Mouse (Mus musculus): Measurements from ENCODE around the gene Tdp2. TPM values are rescaled to one million over a fixed set of nuclear protein-coding genes. Genes with fewer than 3 reads are reported as not detected.
A peak's percentile ranks its signal among the peaks of the same experiment; 100 is the strongest.
"Not testable (repeated sequence)": the region's sequence is repeated elsewhere in the genome, so short reads cannot be mapped to it uniquely, and the experiment has no call there.

The Tdp2 gene
- polyA plus RNA-seq, 1 experiment from 2014 or later: 73.7 TPM

- ATAC-seq (ENCODE audit: insufficient number of reproducible peaks, low FRiP score, low TSS enrichment, low read depth): no peak
- Histone ChIP-seq H3K4me3 (ENCODE audit: low read depth, low read length) (peak overlapping the region; percentile 94), H3K9ac (ENCODE audit: low read length) (peak overlapping the region; percentile 94), H3K27ac (replicated peaks; ENCODE audit: low read depth, low read length) (no peak overlapping the region), H3K36me3 (ENCODE audit: control insufficient read depth, insufficient read depth, low read length) (no peaks in the 10 kb centered on the region), H3K4me1 (ENCODE audit: control insufficient read depth, insufficient read depth, low read length) (peaks cover 9% of the 10 kb centered on the region; the same call in 1 of the 2 replicates), H3K4me2 (ENCODE audit: low read depth, severe bottlenecking) (peak overlapping the region; percentile 70), H3K9me3 (ENCODE audit: control insufficient read depth, low read length) (no peaks in the 10 kb centered on the region), H3K27me3 (ENCODE audit: control insufficient read depth, insufficient read depth, low read length) (no peaks in the 10 kb centered on the region)
- WGBS: 70% methylated on average over 2 of the region's 2 CpGs
- DNase-seq (ENCODE audit: low spot score): no peak
Observed at GRCm38 (mm10) chr13:24832811-24833155, 1.3 kb downstream of the Tdp2 start.

DNA sequence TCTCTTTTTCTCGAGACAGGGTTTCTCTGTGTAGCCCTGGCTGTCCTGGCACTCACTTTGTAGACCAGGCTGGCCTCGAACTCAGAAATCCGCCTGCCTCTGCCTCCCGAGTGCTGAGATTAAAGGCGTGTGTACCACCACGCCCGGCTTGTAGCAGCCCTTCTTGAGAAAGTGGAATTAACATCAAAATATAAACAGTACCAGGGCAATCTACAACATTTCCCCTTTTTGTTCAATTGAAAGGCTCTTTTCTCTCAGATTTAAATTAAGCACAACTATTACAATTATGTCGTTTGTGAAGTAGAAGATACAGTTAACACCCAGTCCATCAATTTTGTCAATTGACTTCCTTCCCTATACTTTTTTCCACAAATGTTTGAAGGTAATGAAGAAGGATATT, 6.3 kb downstream of the Tdp2 start:
- H3K9me3 ChIP-seq (ENCODE audit: control insufficient read depth, low read length); ATAC-seq (ENCODE audit: insufficient number of reproducible peaks, low FRiP score, low TSS enrichment, low read depth); H3K4me2 ChIP-seq (ENCODE audit: low read depth, severe bottlenecking); DNase-seq (ENCODE audit: low spot score); H3K27ac ChIP-seq (replicated peaks; ENCODE audit: low read depth, low read length); H3K9ac ChIP-seq (ENCODE audit: low read length); H3K36me3 ChIP-seq (ENCODE audit: control insufficient read depth, insufficient read depth, low read length); H3K27me3 ChIP-seq (ENCODE audit: control insufficient read depth, insufficient read depth, low read length); H3K4me3 ChIP-seq (ENCODE audit: low read depth, low read length); H3K4me1 ChIP-seq (ENCODE audit: control insufficient read depth, insufficient read depth, low read length): not testable (repeated sequence)
- WGBS: 94% methylated on average over 8 of the region's 8 CpGs

- H3K9me3 ChIP-seq (ENCODE audit: control insufficient read depth, low read length): no peaks in the 10 kb centered on the region
Observed at GRCm38 (mm10) chr13:24839831-24840230, 8.4 kb downstream of the Tdp2 start.

GRCm38 (mm10) chr13:24841702-24842101, 10.2 kb downstream of the Tdp2 start:
- H3K4me3 ChIP-seq (ENCODE audit: low read depth, low read length): no peak overlapping the region
- no peak overlapping the region for H3K27ac ChIP-seq (replicated peaks; ENCODE audit: low read depth, low read length)
- no peaks in the 10 kb centered on the region for H3K9me3 ChIP-seq (ENCODE audit: control insufficient read depth, low read length)
- ATAC-seq (ENCODE audit: insufficient number of reproducible peaks, low FRiP score, low TSS enrichment, low read depth): no peak
- H3K4me2 ChIP-seq (ENCODE audit: low read depth, severe bottlenecking): no peak overlapping the region
- peaks cover 3% of the 10 kb centered on the region; the same call in 1 of the 2 replicates for H3K4me1 ChIP-seq (ENCODE audit: control insufficient read depth, insufficient read depth, low read length)
- no peak for DNase-seq (ENCODE audit: low spot score)
- H3K36me3 ChIP-seq (ENCODE audit: control insufficient read depth, insufficient read depth, low read length): peaks cover 8% of the 10 kb centered on the region; the same call in 1 of the 2 replicates
- 82% methylated on average over 3 of the region's 3 CpGs for WGBS
- H3K9ac ChIP-seq (ENCODE audit: low read length): no peak overlapping the region
- no peaks in the 10 kb centered on the region for H3K27me3 ChIP-seq (ENCODE audit: control insufficient read depth, insufficient read depth, low read length)

More at GRCm38 (mm10) chr13:24839831-24840230, 8.4 kb downstream of the Tdp2 start:
- Histone ChIP-seq H3K4me2 (ENCODE audit: low read depth, severe bottlenecking) (no peak overlapping the region), H3K27me3 (ENCODE audit: control insufficient read depth, insufficient read depth, low read length) (no peaks in the 10 kb centered on the region), H3K4me3 (ENCODE audit: low read depth, low read length) (no peak overlapping the region), H3K4me1 (ENCODE audit: control insufficient read depth, insufficient read depth, low read length) (peaks cover 1% of the 10 kb centered on the region; the same call in 1 of the 2 replicates), H3K36me3 (ENCODE audit: control insufficient read depth, insufficient read depth, low read length) (peaks cover 8% of the 10 kb centered on the region; the same call in 1 of the 2 replicates), H3K27ac (replicated peaks; ENCODE audit: low read depth, low read length) (no peak overlapping the region), H3K9ac (ENCODE audit: low read length) (no peak overlapping the region)
- no peak for ATAC-seq (ENCODE audit: insufficient number of reproducible peaks, low FRiP score, low TSS enrichment, low read depth)
- WGBS: 81% methylated on average over 3 of the region's 3 CpGs
- DNase-seq (ENCODE audit: low spot score): no peak

DNA sequence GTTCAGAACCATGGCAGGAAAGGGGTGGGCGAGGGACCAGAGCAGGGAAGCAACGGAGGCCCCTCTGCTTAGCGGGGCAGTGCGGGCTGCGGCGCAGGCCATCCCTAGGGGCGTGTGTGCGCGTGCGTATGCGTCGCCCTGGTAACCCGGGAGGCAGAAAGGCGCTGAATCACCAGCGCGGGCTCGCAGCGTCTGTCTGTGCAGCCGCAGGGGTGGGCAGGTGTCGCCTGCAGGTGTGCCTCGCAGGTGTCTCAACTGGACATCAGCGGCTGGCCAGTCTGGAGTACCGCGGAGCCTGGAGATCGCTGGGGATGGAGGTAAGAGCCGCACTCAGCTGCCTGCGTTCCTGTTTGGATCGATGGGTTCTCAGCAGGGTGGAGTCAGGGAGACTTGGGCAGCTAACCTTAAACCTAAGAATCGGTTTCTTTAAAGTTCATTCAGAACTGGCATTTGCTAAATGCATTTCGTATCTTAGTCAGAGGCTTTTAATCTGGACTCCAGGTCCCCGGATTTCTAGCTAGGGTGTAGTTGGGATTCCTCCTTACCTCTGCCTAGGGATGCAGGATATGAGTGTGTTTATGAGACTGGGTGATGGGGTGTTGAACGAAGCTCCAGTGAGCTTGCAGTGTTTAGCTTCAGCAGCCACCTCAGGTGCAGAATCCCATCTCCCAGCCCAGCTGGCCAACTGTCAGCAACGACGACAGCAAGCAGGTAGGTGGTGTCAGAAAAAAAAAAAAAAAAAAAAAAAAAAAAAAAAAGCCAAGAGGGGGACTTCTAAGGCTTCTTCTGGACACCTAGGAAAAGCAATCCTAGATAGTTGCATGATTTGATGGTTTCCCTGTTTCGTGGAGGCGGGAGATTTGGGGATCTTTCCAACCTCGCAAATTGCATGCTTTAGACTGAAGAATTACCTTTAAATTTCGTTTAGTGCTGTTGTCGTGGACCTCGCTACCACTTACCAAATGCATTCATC, 13.8 kb downstream of the Tdp2 start, which contains the start of gene D130043K22Rik:
D130043K22Rik (plus strand) TSS at position 153 of the 973 bp plus-strand sequence.
- Histone ChIP-seq H3K27ac (replicated peaks; ENCODE audit: low read depth, low read length) (no peak within 1 kb of the TSS), H3K4me1 (ENCODE audit: control insufficient read depth, insufficient read depth, low read length) (peaks cover 3% of the 10 kb centered on the region; the same call in 1 of the 2 replicates), H3K4me3 (ENCODE audit: low read depth, low read length) (peak within 1 kb of the TSS; percentile 33), H3K36me3 (ENCODE audit: control insufficient read depth, insufficient read depth, low read length) (peaks cover 5% of the 10 kb centered on the region; the same call in 1 of the 2 replicates), H3K27me3 (ENCODE audit: control insufficient read depth, insufficient read depth, low read length) (no peaks in the 10 kb centered on the region), H3K9me3 (ENCODE audit: control insufficient read depth, low read length) (no peaks in the 10 kb centered on the region), H3K9ac (ENCODE audit: low read length) (peak within 1 kb of the TSS; percentile 50), H3K4me2 (ENCODE audit: low read depth, severe bottlenecking) (peak within 1 kb of the TSS; percentile 71)
- ATAC-seq (ENCODE audit: insufficient number of reproducible peaks, low FRiP score, low TSS enrichment, low read depth) (peak; percentile 67; the same call in 1 of the 2 replicates), DNase-seq (ENCODE audit: low spot score) (peak; percentile 74)
- 13% methylated on average over 40 of the region's 40 CpGs for WGBS

DNA sequence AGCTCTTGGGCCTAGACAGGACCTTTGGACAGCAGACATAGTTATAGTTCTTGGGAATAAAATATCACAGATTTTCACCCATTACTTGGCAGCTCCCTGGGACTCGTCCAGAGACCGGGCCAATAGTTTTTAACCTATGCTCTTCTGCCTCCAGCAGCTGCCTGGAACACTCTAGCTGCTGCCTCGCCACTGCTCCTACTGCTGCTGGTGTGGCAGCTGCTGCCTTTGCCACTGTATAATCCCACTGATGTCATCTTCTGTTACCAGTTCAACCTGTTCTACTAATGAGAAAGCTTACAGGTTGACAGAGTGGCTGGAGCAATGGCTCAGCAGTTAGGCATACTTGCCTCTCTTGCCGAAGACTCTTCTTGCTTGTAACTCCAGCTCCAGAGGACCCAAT, 17.8 kb downstream of the Tdp2 start:
- H3K9ac ChIP-seq (ENCODE audit: low read length): no peak overlapping the region

GRCm38 (mm10) chr13:24851989-24852388, 20.5 kb downstream of the Tdp2 start:
- WGBS: 86% methylated on average over 2 of the region's 2 CpGs
- no peak for DNase-seq (ENCODE audit: low spot score)
- Histone ChIP-seq H3K36me3 (ENCODE audit: control insufficient read depth, insufficient read depth, low read length) (no peaks in the 10 kb centered on the region), H3K4me1 (ENCODE audit: control insufficient read depth, insufficient read depth, low read length) (no peaks in the 10 kb centered on the region), H3K27me3 (ENCODE audit: control insufficient read depth, insufficient read depth, low read length) (no peaks in the 10 kb centered on the region), H3K9me3 (ENCODE audit: control insufficient read depth, low read length) (no peaks in the 10 kb centered on the region), H3K9ac (ENCODE audit: low read length) (no peak overlapping the region), H3K4me2 (ENCODE audit: low read depth, severe bottlenecking) (no peak overlapping the region), H3K4me3 (ENCODE audit: low read depth, low read length) (no peak overlapping the region), H3K27ac (replicated peaks; ENCODE audit: low read depth, low read length) (no peak overlapping the region)
- no peak for ATAC-seq (ENCODE audit: insufficient number of reproducible peaks, low FRiP score, low TSS enrichment, low read depth)

More for the DNA sequence above, 17.8 kb downstream of the Tdp2 start:
- no peak overlapping the region for H3K4me3 ChIP-seq (ENCODE audit: low read depth, low read length)
- no peaks in the 10 kb centered on the region for H3K36me3 ChIP-seq (ENCODE audit: control insufficient read depth, insufficient read depth, low read length)
- WGBS: 82% methylated on average over 4 of the region's 4 CpGs
- peaks cover 3% of the 10 kb centered on the region; the same call in 1 of the 2 replicates for H3K4me1 ChIP-seq (ENCODE audit: control insufficient read depth, insufficient read depth, low read length)
- H3K27ac ChIP-seq (replicated peaks; ENCODE audit: low read depth, low read length): no peak overlapping the region
- ATAC-seq (ENCODE audit: insufficient number of reproducible peaks, low FRiP score, low TSS enrichment, low read depth) (no peak), DNase-seq (ENCODE audit: low spot score) (no peak)
- H3K27me3 ChIP-seq (ENCODE audit: control insufficient read depth, insufficient read depth, low read length): no peaks in the 10 kb centered on the region
- no peaks in the 10 kb centered on the region for H3K9me3 ChIP-seq (ENCODE audit: control insufficient read depth, low read length)
- no peak overlapping the region for H3K4me2 ChIP-seq (ENCODE audit: low read depth, severe bottlenecking)

DNA sequence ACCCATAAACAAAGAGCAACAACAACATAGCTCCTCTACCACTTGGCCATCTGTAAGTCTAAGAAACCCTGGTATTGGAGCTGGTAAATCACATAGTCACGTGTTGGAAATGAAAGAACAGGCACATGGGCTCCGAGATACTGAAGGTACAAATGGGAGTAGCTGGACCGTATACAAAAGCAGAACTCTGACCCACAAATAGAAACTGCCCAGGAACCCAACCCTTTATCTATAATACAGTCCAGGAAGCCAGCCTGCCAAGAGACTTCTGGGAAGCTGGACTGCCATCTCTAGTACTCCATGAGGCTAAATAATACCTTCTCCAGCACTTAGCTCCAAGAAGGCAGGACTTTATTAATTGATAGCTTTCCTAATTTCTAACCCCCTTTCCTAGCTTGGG, 21.1 kb downstream of the Tdp2 start:
- WGBS: 85% methylated on average over 3 of the region's 3 CpGs

More for the DNA sequence above, 21.1 kb downstream of the Tdp2 start:
- Histone ChIP-seq H3K9me3 (ENCODE audit: control insufficient read depth, low read length) (no peaks in the 10 kb centered on the region), H3K4me1 (ENCODE audit: control insufficient read depth, insufficient read depth, low read length) (no peaks in the 10 kb centered on the region), H3K36me3 (ENCODE audit: control insufficient read depth, insufficient read depth, low read length) (no peaks in the 10 kb centered on the region), H3K27ac (replicated peaks; ENCODE audit: low read depth, low read length) (no peak overlapping the region), H3K27me3 (ENCODE audit: control insufficient read depth, insufficient read depth, low read length) (no peaks in the 10 kb centered on the region), H3K4me3 (ENCODE audit: low read depth, low read length) (no peak overlapping the region), H3K4me2 (ENCODE audit: low read depth, severe bottlenecking) (no peak overlapping the region), H3K9ac (ENCODE audit: low read length) (no peak overlapping the region)
- DNase-seq (ENCODE audit: low spot score): no peak
- ATAC-seq (ENCODE audit: insufficient number of reproducible peaks, low FRiP score, low TSS enrichment, low read depth): no peak
